Mouse (Mus musculus) liver, adult (tissue): ENCODE measurements at regions not wholly inside any gene's neighbourhood (a gene's known extent, or its start where the extent isn't known, plus 50 kb on each side); places are given as distances from the start of the nearest gene placed in this dataset.

Experiments used
- GATA4 ChIP-seq: IDR thresholded peaks from 2 replicates; pipeline ENCODE4 v1.6.1; 2014; ENCODE audit warnings: mild to moderate bottlenecking, low read length; ENCODE audit not compliant: insufficient replicate concordance

GRCm38 (mm10) chr3:143947079-143947937 lies 257.7 kb downstream of the Lmo4 start:
- TF ChIP-seq GATA4 = no peak

DNA sequence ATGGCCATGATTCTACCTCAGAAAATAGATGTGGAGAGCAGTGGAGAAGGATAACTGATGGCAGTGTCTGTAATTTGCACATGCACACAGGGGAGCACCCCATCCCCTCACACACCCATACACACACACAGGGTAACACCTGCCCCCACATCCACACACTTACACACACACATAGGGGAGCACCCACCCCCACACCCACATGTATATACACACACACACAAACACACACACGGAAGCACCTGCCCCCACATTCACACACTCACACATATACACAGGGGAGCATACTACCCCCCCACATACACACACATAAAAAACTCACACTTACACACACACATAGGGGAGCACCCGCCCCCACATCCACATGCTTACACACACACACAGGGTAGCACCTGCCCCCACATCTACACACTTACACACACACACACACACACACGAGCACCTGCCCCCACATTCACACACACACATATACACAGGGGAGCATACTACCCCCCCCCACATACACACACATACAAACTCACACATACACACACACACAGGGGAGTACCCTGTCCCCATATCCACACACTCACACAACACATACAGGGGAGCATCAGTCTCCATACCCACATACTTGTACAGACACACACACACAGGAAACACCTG lies 265.8 kb downstream of the Lmo4 start:
- no peak for TF ChIP-seq GATA4

- no peak for TF ChIP-seq GATA4
These were observed 279.7 kb downstream of the Lmo4 start for GRCm38 (mm10) chr3:143925322-143925721.

GRCm38 (mm10) chr3:143919744-143920143 lies 285.3 kb downstream of the Lmo4 start:
- TF ChIP-seq GATA4 = no peak

GRCm38 (mm10) chr3:143914341-143915217 lies 290.4 kb downstream of the Lmo4 start:
- TF ChIP-seq GATA4 = no peak

DNA sequence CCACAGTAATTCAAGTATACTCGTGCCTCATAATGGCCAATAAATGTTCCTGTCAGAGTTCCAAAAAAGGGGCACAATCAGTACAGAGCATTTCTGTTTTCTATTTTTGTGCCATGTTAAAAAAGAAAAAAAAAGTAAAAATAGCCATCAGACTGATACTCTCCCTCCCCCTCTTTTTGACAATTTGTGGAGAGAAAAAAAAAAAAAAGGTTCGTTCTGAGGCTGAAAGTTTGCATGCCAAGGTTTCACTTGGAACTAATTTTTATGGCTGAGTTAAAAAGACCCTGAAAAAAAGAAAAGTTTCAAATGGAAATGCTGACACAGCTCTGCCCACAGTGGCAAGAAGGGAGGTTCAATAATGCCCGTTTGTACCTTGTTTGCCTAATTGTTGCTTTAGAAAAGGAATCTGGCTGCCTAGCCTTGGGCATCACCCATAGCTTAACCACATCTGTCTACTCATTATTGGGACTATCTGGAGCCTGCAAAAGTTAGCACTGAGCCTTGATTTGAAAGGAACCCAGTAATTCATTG lies 291.9 kb downstream of the Lmo4 start:
- no peak for TF ChIP-seq GATA4

GRCm38 (mm10) chr3:143912433-143912832 lies 292.6 kb downstream of the Lmo4 start:
- TF ChIP-seq GATA4 = no peak

DNA sequence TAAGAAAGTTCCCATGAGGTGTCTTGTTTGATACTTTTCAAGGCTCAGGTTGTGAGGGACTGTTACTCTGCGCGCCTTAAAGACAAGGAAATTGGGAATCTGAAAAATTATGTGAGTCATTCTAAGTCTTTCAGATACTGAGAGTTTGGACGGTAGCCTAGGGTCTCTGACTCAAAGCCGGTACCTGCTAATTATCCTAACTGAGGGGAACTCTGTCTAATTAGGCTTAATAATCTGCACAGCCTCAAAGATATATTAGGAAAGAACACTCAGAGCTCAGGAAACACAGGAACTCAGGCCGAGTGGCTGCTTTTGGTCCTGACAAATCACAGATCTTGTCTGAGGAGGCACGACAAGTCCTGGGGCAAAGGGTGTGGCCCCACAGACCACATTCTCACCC lies 295.7 kb downstream of the Lmo4 start:
- TF ChIP-seq GATA4 = no peak

DNA sequence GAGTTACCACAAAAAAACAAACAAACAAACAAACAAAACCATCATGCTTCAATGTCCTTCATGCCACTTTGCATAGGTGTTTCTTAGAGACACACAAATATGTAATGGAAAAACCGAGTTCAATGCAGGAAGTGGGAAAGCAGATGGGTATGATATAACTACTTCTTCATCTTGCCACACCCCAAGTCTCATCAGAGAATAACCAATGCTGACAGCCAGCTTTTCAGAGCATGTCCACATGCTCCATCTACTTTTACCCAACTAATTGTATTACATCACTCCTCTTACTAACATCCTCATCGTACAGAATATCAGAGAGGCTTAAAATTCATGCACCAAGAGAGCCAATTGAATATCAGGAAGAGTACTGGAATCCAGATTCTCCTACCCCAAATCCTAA lies 301.6 kb downstream of the Lmo4 start:
- TF ChIP-seq GATA4 = no peak

- no peak for TF ChIP-seq GATA4
These were observed 324.2 kb downstream of the Lmo4 start for GRCm38 (mm10) chr3:143880813-143881212.

GRCm38 (mm10) chr3:143873876-143874275 lies 331.1 kb downstream of the Lmo4 start:
- TF ChIP-seq GATA4 = no peak

- TF ChIP-seq GATA4 = no peak
These were observed 338.5 kb downstream of the Lmo4 start for GRCm38 (mm10) chr3:143866521-143866920.

- no peak for TF ChIP-seq GATA4
These were observed 339.4 kb downstream of the Lmo4 start for GRCm38 (mm10) chr3:143865626-143866025.

DNA sequence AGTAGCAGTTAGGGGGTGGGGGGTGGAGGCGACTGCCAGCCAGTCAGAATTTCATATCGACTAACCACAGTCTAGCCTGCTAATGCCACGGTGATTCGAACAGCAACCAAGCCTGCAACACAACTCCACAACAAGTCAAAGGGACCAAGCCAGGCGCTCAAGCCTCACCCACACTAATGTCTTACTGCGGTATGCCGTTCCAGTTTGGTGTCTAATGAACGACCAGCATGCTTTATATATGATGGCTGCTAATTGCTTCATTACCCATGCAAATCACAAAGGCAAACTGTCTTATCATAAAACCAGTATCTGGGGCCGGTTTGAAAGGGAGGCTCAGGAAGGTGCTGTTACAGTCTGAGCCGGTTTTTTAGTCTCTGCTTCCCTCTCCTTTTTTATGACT lies 340.5 kb downstream of the Lmo4 start:
- no peak for TF ChIP-seq GATA4

DNA sequence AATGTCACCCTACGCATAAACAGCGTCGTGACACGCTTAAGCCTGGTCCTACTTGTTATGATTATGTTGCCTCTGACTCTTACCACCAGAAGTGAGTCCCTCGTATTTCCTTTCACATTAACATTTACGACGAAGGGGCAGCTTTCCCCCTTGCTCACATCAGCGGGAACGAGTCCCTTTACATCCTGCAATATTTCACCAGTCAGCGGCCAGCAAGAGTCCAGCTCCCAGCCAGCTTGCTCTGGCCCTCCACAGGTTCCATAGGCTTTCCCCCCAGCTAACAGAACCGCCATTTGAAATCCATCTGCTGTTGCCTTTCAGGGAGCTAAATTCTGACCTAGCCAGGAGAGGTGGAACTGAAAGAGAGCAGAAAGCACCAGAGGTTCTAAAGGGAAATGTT lies 342.5 kb downstream of the Lmo4 start:
- TF ChIP-seq GATA4 = no peak
